Mouse (Mus musculus): ENCODE data around the gene Nosip. TPM values are rescaled to one million over a fixed set of nuclear protein-coding genes. Genes with fewer than 3 reads are reported as not detected.

The Nosip gene
- polyA plus RNA-seq, 1 experiment from 2014 or later: 52.6 TPM

DNA sequence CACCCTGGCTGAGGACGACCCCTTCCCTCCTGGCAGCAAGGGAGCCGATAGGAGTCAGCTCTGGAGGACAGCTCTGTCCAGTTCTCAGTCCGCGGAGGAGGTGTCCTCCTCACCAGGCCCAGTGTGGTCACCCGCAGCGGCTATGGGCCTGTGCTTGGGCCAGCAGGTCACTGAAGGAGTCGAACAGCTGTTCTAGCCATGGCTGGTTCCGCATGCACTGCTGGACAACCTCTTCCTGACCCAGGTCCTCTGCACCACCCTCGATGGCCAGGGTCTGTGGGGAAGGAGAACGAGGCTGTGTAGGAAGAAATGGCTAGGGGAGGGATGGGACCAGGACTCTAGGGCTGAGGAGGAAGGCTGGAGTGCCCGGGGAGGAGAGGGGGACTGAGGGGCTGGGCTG is 33.9 kb upstream of the Nosip start:
- DNase-seq (ENCODE audit: low spot score) (no peak), ATAC-seq (replicated peaks; ENCODE audit: low FRiP score) (no peak)
- no peak overlapping the region for H3K9ac ChIP-seq (ENCODE audit: low read length)
- H3K27ac ChIP-seq (ENCODE audit: low read depth, low read length): no peak overlapping the region
- no peaks in the 10 kb centered on the region for H3K4me1 ChIP-seq (replicated peaks; ENCODE audit: control insufficient read depth, insufficient read depth, low read length)
- H3K4me2 ChIP-seq (ENCODE audit: low read depth, low read length, severe bottlenecking): no peak overlapping the region
- H3K9me3 ChIP-seq (ENCODE audit: control insufficient read depth, low read length): no peaks in the 10 kb centered on the region
- no peak overlapping the region for H3K4me3 ChIP-seq (ENCODE audit: low read depth, low read length)
- no peaks in the 10 kb centered on the region for H3K27me3 ChIP-seq (ENCODE audit: control insufficient read depth, insufficient read depth, low read length)
- WGBS: 96% methylated on average over 11 of the region's 11 CpGs
- peaks cover 40% of the 10 kb centered on the region for H3K36me3 ChIP-seq (ENCODE audit: control insufficient read depth, insufficient read depth, low read length)

DNA sequence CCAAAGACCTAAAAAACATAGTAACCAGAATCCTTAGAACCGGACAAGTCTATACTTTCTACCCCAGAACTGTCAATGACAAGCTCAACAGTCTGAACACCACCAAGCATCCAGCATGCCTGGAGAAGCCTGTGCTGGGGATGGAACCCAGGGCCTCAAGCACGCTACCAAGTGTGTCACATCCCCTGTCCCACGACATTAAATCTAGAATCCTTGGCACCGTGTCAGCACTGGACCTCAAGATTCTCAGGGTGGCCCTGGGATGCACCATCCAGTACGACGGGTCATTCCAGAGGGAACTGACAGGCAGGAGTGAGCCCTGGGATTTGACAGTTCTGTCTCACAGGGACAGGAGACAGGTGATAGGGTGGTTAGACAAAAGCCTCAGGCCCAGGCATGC is 32.2 kb upstream of the Nosip start:
- Histone ChIP-seq H3K27ac (ENCODE audit: low read depth, low read length) (no peak overlapping the region), H3K4me1 (replicated peaks; ENCODE audit: control insufficient read depth, insufficient read depth, low read length) (no peaks in the 10 kb centered on the region), H3K36me3 (ENCODE audit: control insufficient read depth, insufficient read depth, low read length) (peaks cover 55% of the 10 kb centered on the region), H3K4me2 (ENCODE audit: low read depth, low read length, severe bottlenecking) (no peak overlapping the region), H3K4me3 (ENCODE audit: low read depth, low read length) (no peak overlapping the region), H3K9me3 (ENCODE audit: control insufficient read depth, low read length) (no peaks in the 10 kb centered on the region), H3K27me3 (ENCODE audit: control insufficient read depth, insufficient read depth, low read length) (no peaks in the 10 kb centered on the region), H3K9ac (ENCODE audit: low read length) (no peak overlapping the region)
- ATAC-seq (replicated peaks; ENCODE audit: low FRiP score) (no peak), DNase-seq (ENCODE audit: low spot score) (no peak)
- 94% methylated on average over 6 of the region's 6 CpGs for WGBS

- WGBS: 95% methylated on average over 8 of the region's 8 CpGs
- peaks cover 59% of the 10 kb centered on the region for H3K36me3 ChIP-seq (ENCODE audit: control insufficient read depth, insufficient read depth, low read length)
- no peak overlapping the region for H3K4me2 ChIP-seq (ENCODE audit: low read depth, low read length, severe bottlenecking)
- H3K4me3 ChIP-seq (ENCODE audit: low read depth, low read length): no peak overlapping the region
- no peaks in the 10 kb centered on the region for H3K4me1 ChIP-seq (replicated peaks; ENCODE audit: control insufficient read depth, insufficient read depth, low read length)
- DNase-seq (ENCODE audit: low spot score): no peak
- H3K9me3 ChIP-seq (ENCODE audit: control insufficient read depth, low read length): no peaks in the 10 kb centered on the region
- H3K27ac ChIP-seq (ENCODE audit: low read depth, low read length): no peak overlapping the region
- H3K9ac ChIP-seq (ENCODE audit: low read length): no peak overlapping the region
- no peak for ATAC-seq (replicated peaks; ENCODE audit: low FRiP score)
- H3K27me3 ChIP-seq (ENCODE audit: control insufficient read depth, insufficient read depth, low read length): no peaks in the 10 kb centered on the region
Measured at GRCm38 (mm10) chr7:45030857-45031256, 31.4 kb upstream of the Nosip start.

DNA sequence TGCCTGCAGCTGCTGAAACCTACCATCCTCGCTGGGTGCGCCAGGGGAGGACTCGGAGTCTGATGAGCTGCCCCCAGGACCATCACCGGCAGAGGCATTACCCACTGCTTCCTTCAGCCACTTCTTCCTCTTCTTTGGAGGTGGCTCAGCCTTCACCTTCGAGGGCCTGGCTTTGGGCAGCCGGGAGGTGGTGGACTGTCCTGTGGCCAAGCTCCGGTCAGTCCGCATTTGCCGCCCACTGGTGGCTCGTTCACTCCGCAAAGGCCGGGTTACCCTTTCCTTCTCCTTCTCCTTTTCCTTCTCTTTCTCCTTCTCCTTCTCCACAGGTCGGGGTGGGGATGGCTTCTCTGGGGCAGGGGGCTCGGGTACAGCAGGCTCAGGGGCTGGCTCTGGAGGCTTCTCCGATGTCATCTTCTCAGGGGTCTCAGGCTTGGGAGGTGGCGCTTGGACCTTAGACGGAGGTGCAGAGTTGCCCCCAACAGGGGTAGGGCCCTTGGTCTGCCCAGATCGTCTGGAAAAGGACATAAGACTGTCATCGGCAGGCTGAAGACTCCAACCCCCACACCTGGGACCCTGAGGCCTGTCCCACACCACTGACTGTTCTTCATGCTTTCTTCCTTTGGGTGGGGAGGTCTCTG is 28.4 kb upstream of the Nosip start:
- no peak overlapping the region for H3K4me3 ChIP-seq (ENCODE audit: low read depth, low read length)
- ATAC-seq (replicated peaks; ENCODE audit: low FRiP score) (no peak), DNase-seq (ENCODE audit: low spot score) (peak; percentile 53)
- H3K9me3 ChIP-seq (ENCODE audit: control insufficient read depth, low read length): no peaks in the 10 kb centered on the region
- H3K9ac ChIP-seq (ENCODE audit: low read length): no peak overlapping the region
- H3K27me3 ChIP-seq (ENCODE audit: control insufficient read depth, insufficient read depth, low read length): no peaks in the 10 kb centered on the region
- no peak overlapping the region for H3K4me2 ChIP-seq (ENCODE audit: low read depth, low read length, severe bottlenecking)
- H3K27ac ChIP-seq (ENCODE audit: low read depth, low read length): no peak overlapping the region
- no peaks in the 10 kb centered on the region for H3K4me1 ChIP-seq (replicated peaks; ENCODE audit: control insufficient read depth, insufficient read depth, low read length)
- WGBS: 94% methylated on average over 19 of the region's 19 CpGs
- peaks cover 55% of the 10 kb centered on the region for H3K36me3 ChIP-seq (ENCODE audit: control insufficient read depth, insufficient read depth, low read length)

DNA sequence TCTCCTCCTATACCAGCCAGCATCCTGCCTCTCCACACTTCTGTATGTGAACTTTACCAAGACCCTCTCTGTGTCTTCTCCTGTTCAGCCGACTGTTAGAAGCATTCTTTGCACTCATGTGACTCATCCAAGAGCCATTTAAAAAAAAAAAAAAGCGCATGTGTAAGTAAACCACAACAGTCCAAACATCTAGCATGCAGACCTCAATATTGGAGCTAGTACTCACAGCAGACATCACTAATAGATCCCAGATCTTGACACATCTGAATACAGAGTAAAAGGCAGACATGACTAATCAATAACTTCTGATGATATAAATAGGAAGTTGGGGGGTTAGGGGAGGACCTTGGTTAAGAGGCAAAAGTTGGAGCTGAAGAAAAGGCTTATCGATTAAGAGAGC is 26.6 kb upstream of the Nosip start:
- no peak for DNase-seq (ENCODE audit: low spot score)
- Histone ChIP-seq H3K36me3 (ENCODE audit: control insufficient read depth, insufficient read depth, low read length) (peaks cover 49% of the 10 kb centered on the region), H3K4me3 (ENCODE audit: low read depth, low read length) (no peak overlapping the region), H3K27ac (ENCODE audit: low read depth, low read length) (no peak overlapping the region), H3K4me2 (ENCODE audit: low read depth, low read length, severe bottlenecking) (no peak overlapping the region), H3K4me1 (replicated peaks; ENCODE audit: control insufficient read depth, insufficient read depth, low read length) (no peaks in the 10 kb centered on the region), H3K27me3 (ENCODE audit: control insufficient read depth, insufficient read depth, low read length) (no peaks in the 10 kb centered on the region), H3K9me3 (ENCODE audit: control insufficient read depth, low read length) (no peaks in the 10 kb centered on the region), H3K9ac (ENCODE audit: low read length) (no peak overlapping the region)
- WGBS: 92% methylated on average over 3 of the region's 3 CpGs
- ATAC-seq (replicated peaks; ENCODE audit: low FRiP score): no peak

- ATAC-seq (replicated peaks; ENCODE audit: low FRiP score): no peak
- Histone ChIP-seq H3K4me2 (ENCODE audit: low read depth, low read length, severe bottlenecking) (no peak overlapping the region), H3K9me3 (ENCODE audit: control insufficient read depth, low read length) (no peaks in the 10 kb centered on the region), H3K4me3 (ENCODE audit: low read depth, low read length) (no peak overlapping the region), H3K27me3 (ENCODE audit: control insufficient read depth, insufficient read depth, low read length) (no peaks in the 10 kb centered on the region), H3K27ac (ENCODE audit: low read depth, low read length) (no peak overlapping the region), H3K9ac (ENCODE audit: low read length) (no peak overlapping the region), H3K4me1 (replicated peaks; ENCODE audit: control insufficient read depth, insufficient read depth, low read length) (no peaks in the 10 kb centered on the region), H3K36me3 (ENCODE audit: control insufficient read depth, insufficient read depth, low read length) (peaks cover 46% of the 10 kb centered on the region)
- no peak for DNase-seq (ENCODE audit: low spot score)
- 93% methylated on average over 11 of the region's 11 CpGs for WGBS
Measured at GRCm38 (mm10) chr7:45036702-45037101, 25.5 kb upstream of the Nosip start.

- no peak overlapping the region for H3K4me2 ChIP-seq (ENCODE audit: low read depth, low read length, severe bottlenecking)
- 74% methylated on average over 7 of the region's 7 CpGs for WGBS
Measured at GRCm38 (mm10) chr7:45037720-45038361, 24.4 kb upstream of the Nosip start.

GRCm38 (mm10) chr7:45038411-45038810 is 23.8 kb upstream of the Nosip start:
- 94% methylated on average over 9 of the region's 9 CpGs for WGBS
- H3K36me3 ChIP-seq (ENCODE audit: control insufficient read depth, insufficient read depth, low read length): peaks cover 42% of the 10 kb centered on the region
- DNase-seq (ENCODE audit: low spot score): no peak

More at GRCm38 (mm10) chr7:45037720-45038361, 24.4 kb upstream of the Nosip start:
- ATAC-seq (replicated peaks; ENCODE audit: low FRiP score) (no peak), DNase-seq (ENCODE audit: low spot score) (peak; percentile 77)
- H3K9me3 ChIP-seq (ENCODE audit: control insufficient read depth, low read length): no peaks in the 10 kb centered on the region
- no peak overlapping the region for H3K4me3 ChIP-seq (ENCODE audit: low read depth, low read length)
- H3K36me3 ChIP-seq (ENCODE audit: control insufficient read depth, insufficient read depth, low read length): peaks cover 45% of the 10 kb centered on the region
- H3K27ac ChIP-seq (ENCODE audit: low read depth, low read length): no peak overlapping the region
- H3K4me1 ChIP-seq (replicated peaks; ENCODE audit: control insufficient read depth, insufficient read depth, low read length): no peaks in the 10 kb centered on the region
- H3K9ac ChIP-seq (ENCODE audit: low read length): no peak overlapping the region
- H3K27me3 ChIP-seq (ENCODE audit: control insufficient read depth, insufficient read depth, low read length): no peaks in the 10 kb centered on the region

DNA sequence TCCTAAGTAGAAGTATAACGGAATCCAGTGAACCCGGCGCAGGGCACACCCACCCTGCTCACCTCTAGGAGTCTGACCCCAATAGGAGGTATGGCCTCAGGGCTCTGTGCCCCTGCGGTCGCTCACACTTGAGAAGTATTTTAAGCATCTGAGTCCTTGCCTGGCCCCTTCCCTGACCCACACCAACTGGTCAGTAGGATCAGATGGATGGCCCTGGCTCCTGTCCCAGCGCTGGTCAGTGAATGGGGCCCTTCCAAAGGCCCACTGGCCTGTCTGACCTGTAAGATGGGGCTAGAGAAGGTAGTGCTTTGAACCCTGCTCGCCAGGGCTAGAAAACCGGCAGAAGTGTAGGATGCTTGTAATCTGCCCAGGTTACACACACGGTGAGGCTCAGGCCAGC is 21.4 kb upstream of the Nosip start:
- Histone ChIP-seq H3K4me1 (replicated peaks; ENCODE audit: control insufficient read depth, insufficient read depth, low read length) (no peaks in the 10 kb centered on the region), H3K4me2 (ENCODE audit: low read depth, low read length, severe bottlenecking) (no peak overlapping the region), H3K4me3 (ENCODE audit: low read depth, low read length) (no peak overlapping the region), H3K9ac (ENCODE audit: low read length) (no peak overlapping the region), H3K9me3 (ENCODE audit: control insufficient read depth, low read length) (no peaks in the 10 kb centered on the region), H3K36me3 (ENCODE audit: control insufficient read depth, insufficient read depth, low read length) (peaks cover 38% of the 10 kb centered on the region), H3K27me3 (ENCODE audit: control insufficient read depth, insufficient read depth, low read length) (no peaks in the 10 kb centered on the region), H3K27ac (ENCODE audit: low read depth, low read length) (no peak overlapping the region)
- no peak for ATAC-seq (replicated peaks; ENCODE audit: low FRiP score)
- WGBS: 92% methylated on average over 9 of the region's 9 CpGs
- DNase-seq (ENCODE audit: low spot score): no peak

More at GRCm38 (mm10) chr7:45038411-45038810, 23.8 kb upstream of the Nosip start:
- no peaks in the 10 kb centered on the region for H3K9me3 ChIP-seq (ENCODE audit: control insufficient read depth, low read length)
- no peak for ATAC-seq (replicated peaks; ENCODE audit: low FRiP score)
- no peak overlapping the region for H3K4me2 ChIP-seq (ENCODE audit: low read depth, low read length, severe bottlenecking)
- no peaks in the 10 kb centered on the region for H3K27me3 ChIP-seq (ENCODE audit: control insufficient read depth, insufficient read depth, low read length)
- H3K4me3 ChIP-seq (ENCODE audit: low read depth, low read length): no peak overlapping the region
- no peak overlapping the region for H3K27ac ChIP-seq (ENCODE audit: low read depth, low read length)
- H3K9ac ChIP-seq (ENCODE audit: low read length): no peak overlapping the region
- H3K4me1 ChIP-seq (replicated peaks; ENCODE audit: control insufficient read depth, insufficient read depth, low read length): no peaks in the 10 kb centered on the region

Measured in forebrain, embryonic 11.5 days (tissue).